Mouse (Mus musculus) lung, adult 2 months (tissue): ENCODE data around the gene Asxl2.

ENCODE experiments used
- CTCF ChIP-seq: fragments of 200-500 bp; IDR thresholded peaks from 2 replicates; pipeline ENCODE4 v1.5.1; 2011; ENCODE audit warnings: mild to moderate bottlenecking, low read length, control low read depth; ENCODE audit not compliant: insufficient read depth
- POLR2A ChIP-seq: fragments of 200-500 bp; IDR thresholded peaks from 2 replicates; pipeline ENCODE4 v1.6.1; 2011; ENCODE audit warnings: low read depth, mild to moderate bottlenecking, control low read depth, low read length, borderline replicate concordance; ENCODE audit errors: extremely low read depth

- TF ChIP-seq POLR2A (no peak), CTCF (no peak)
These were observed 35.4 kb upstream of the Asxl2 start for GRCm38 (mm10) chr12:3391276-3391675.
